Mouse (Mus musculus): Measurements from ENCODE around the gene H1foo.

Gene H1foo

GRCm38 (mm10) chr6:115986472-115987095 lies 41.8 kb downstream of the H1foo start:
- no peak for DNase-seq (ENCODE audit: low spot score in 2 of 2)

GRCm38 (mm10) chr6:115987096-115987747 lies 42.5 kb downstream of the H1foo start:
- DNase-seq (ENCODE audit: low spot score in 2 of 2) = no peak

GRCm38 (mm10) chr6:115989032-115989431 lies 44.3 kb downstream of the H1foo start:
- no peak for DNase-seq (ENCODE audit: low spot score in 2 of 2)

GRCm38 (mm10) chr6:115989607-115990006 lies 44.9 kb downstream of the H1foo start:
- DNase-seq (ENCODE audit: low spot score in 2 of 2) = no peak

GRCm38 (mm10) chr6:115990056-115990455 lies 45.3 kb downstream of the H1foo start:
- DNase-seq (ENCODE audit: low spot score in 2 of 2) = no peak

GRCm38 (mm10) chr6:115990479-115990878 lies 45.7 kb downstream of the H1foo start:
- no peak for DNase-seq (ENCODE audit: low spot score in 2 of 2)

GRCm38 (mm10) chr6:115991108-115991880 lies 46.6 kb downstream of the H1foo start:
- DNase-seq (ENCODE audit: low spot score in 2 of 2) = no peak

GRCm38 (mm10) chr6:115991881-115992620 lies 47.3 kb downstream of the H1foo start:
- DNase-seq (ENCODE audit: low spot score in 2 of 2) = no peak

GRCm38 (mm10) chr6:115992981-115993380 lies 48.2 kb downstream of the H1foo start:
- no peak for DNase-seq (ENCODE audit: low spot score in 2 of 2)

- DNase-seq (ENCODE audit: low spot score in 2 of 2) = no peak
Measured at GRCm38 (mm10) chr6:115993463-115994145, 48.9 kb downstream of the H1foo start.

- no peak for DNase-seq (ENCODE audit: low spot score in 2 of 2)
Measured at GRCm38 (mm10) chr6:115994146-115994876, 49.6 kb downstream of the H1foo start.

- DNase-seq (ENCODE audit: low spot score in 2 of 2) = peak; percentile 84 to 85
Measured at GRCm38 (mm10) chr6:115994877-115995520, 50.3 kb downstream of the H1foo start, which contains the start of gene Plxnd1. TSS of gene Plxnd1 (minus strand) at chr6:115995005.

- no peak for DNase-seq (ENCODE audit: low spot score in 2 of 2)
Measured at GRCm38 (mm10) chr6:115995531-115995941, 50.8 kb downstream of the H1foo start.

- DNase-seq (ENCODE audit: low spot score in 2 of 2) = no peak
Measured at GRCm38 (mm10) chr6:115996171-115996851, 51.6 kb downstream of the H1foo start.

GRCm38 (mm10) chr6:115997726-115998311 lies 53.1 kb downstream of the H1foo start:
- no peak for DNase-seq (ENCODE audit: low spot score in 2 of 2)

GRCm38 (mm10) chr6:115998758-115999157 lies 54.0 kb downstream of the H1foo start:
- DNase-seq (ENCODE audit: low spot score in 2 of 2) = no peak

GRCm38 (mm10) chr6:115999227-115999626 lies 54.5 kb downstream of the H1foo start:
- DNase-seq (ENCODE audit: low spot score in 2 of 2) = no peak

All from spleen, postnatal 14 days (tissue).